Mouse (Mus musculus): ENCODE measurements at regions not wholly inside any gene's neighbourhood (a gene's known extent, or its start where the extent isn't known, plus 50 kb on each side); places are given as distances from the start of the nearest gene placed in this dataset.

DNA sequence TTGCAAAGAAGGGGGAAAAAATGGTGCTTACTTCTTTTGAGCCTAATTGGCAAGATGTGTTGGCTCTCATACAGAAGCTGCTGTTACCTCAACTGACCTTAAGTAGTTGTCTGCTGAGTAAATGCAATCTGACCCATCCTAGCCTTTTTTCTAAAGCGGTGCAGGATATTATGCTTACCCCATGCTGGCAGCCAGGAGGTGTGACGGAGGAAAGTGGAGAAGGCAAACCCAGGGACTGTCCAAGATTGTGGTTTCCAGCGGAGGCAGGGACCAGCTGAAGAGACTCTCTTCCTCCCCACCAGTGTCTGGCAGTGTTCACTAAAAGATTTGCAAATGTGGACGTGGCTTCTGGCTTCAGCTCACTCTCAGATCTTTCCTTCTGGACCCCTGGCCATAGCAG, 152.7 kb upstream of the Pld5 start:
- in situ Hi-C loops (cut with MboI; ENCODE audit: low pct_ligation_motif_present, low pct_unique_long_range_greater_than_20kb, low sequenced_read_pairs) (no loop called here), dilution Hi-C loops (cut with MboI; ENCODE audit: extremely low pct_ligation_motif_present, extremely low pct_unique_long_range_greater_than_20kb, low sequenced_read_pairs) (no loop called here)
- TF ChIP-seq TCF12 (IDR thresholded peaks at IDR 0.05; ENCODE audit: low read depth, low read length) (no peak), POLR2A (IDR thresholded peaks at IDR 0.05; ENCODE audit: low read depth, low read length) (no peak), ZMIZ1 (IDR thresholded peaks at IDR 0.05; ENCODE audit: low read depth, low read length) (no peak)
- no peak overlapping the region for H3K4me3 ChIP-seq (replicated peaks in 1 of 3; ENCODE audit: low read depth in 2 of 3, low read length in 2 of 3, poor library complexity in 1 of 3)
- no peak overlapping the region for H3K27ac ChIP-seq (ENCODE audit: insufficient read depth, low read depth)
- no peaks in the 10 kb centered on the region for H3K27me3 ChIP-seq (replicated peaks)
- H3K4me1 ChIP-seq (ENCODE audit: control insufficient read depth in 1 of 2, insufficient read depth in 2 of 2), result peaks cover 0 to 4% of the 10 kb centered on the region in 2 experiments; a peak in 1 of 4 replicates
- no peaks in the 10 kb centered on the region for H3K9me3 ChIP-seq (replicated peaks; ENCODE audit: low read length)
- H3K36me3 ChIP-seq (replicated peaks in 1 of 2; ENCODE audit: control insufficient read depth in 1 of 2, insufficient read depth in 1 of 2, low read length in 1 of 2), result no peaks in the 10 kb centered on the region
- H3K79me2 ChIP-seq (replicated peaks; ENCODE audit: control insufficient read depth, extremely low read depth, insufficient read depth, poor library complexity, severe bottlenecking), result no peaks in the 10 kb centered on the region
- H3K4me2 ChIP-seq (ENCODE audit: insufficient read depth, low read depth, poor library complexity, severe bottlenecking), result no peak overlapping the region
- H3K9ac ChIP-seq (ENCODE audit: insufficient read depth, low read depth), result no peak overlapping the region
- no peak for DNase-seq (ENCODE audit: extremely low read depth)

DNA sequence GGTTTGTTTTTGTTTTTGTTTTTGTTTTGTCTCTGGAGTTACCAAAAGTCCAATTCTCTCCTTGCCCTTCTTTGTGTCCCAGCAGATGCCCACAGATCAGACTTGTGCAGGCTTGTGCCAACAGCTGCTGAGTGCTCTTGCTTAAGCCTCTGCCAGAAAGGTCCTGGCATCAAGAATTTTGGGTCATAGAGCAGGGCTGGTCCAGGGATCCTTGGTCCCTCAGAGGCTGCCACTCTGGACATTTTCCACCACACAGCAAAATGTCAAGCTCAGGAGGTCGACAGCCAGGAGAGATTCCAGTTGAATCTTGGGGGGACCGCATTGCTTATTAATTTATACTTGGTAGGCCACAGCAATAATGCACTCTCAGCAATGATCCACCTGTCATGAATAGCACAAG, 151.9 kb upstream of the Pld5 start:
- Histone ChIP-seq H3K4me2 (ENCODE audit: insufficient read depth, low read depth, poor library complexity, severe bottlenecking) (no peak overlapping the region), H3K4me1 (ENCODE audit: control insufficient read depth in 1 of 2, insufficient read depth in 2 of 2) (peaks cover 0 to 4% of the 10 kb centered on the region in 2 experiments; a peak in 1 of 4 replicates), H3K9ac (ENCODE audit: insufficient read depth, low read depth) (no peak overlapping the region), H3K27ac (ENCODE audit: insufficient read depth, low read depth) (no peak overlapping the region), H3K79me2 (replicated peaks; ENCODE audit: control insufficient read depth, extremely low read depth, insufficient read depth, poor library complexity, severe bottlenecking) (no peaks in the 10 kb centered on the region), H3K27me3 (replicated peaks) (no peaks in the 10 kb centered on the region), H3K4me3 (replicated peaks in 1 of 3; ENCODE audit: low read depth in 2 of 3, low read length in 2 of 3, poor library complexity in 1 of 3) (no peak overlapping the region), H3K36me3 (replicated peaks in 1 of 2; ENCODE audit: control insufficient read depth in 1 of 2, insufficient read depth in 1 of 2, low read length in 1 of 2) (no peaks in the 10 kb centered on the region), H3K9me3 (replicated peaks; ENCODE audit: low read length) (no peaks in the 10 kb centered on the region)
- in situ Hi-C loops (cut with MboI; ENCODE audit: low pct_ligation_motif_present, low pct_unique_long_range_greater_than_20kb, low sequenced_read_pairs), result no loop called here
- TF ChIP-seq ZKSCAN1 (IDR thresholded peaks at IDR 0.05; ENCODE audit: borderline replicate concordance, low read depth, low read length) (no peak), CTCF (conservative IDR thresholded peaks at IDR 0.05 in 1 of 2, IDR thresholded peaks at IDR 0.05 in 1 of 2; ENCODE audit: low read depth in 2 of 2, low read length in 2 of 2) (no peak), BHLHE40 (IDR thresholded peaks at IDR 0.05; ENCODE audit: low read depth, low read length) (no peak), ZMIZ1 (IDR thresholded peaks at IDR 0.05; ENCODE audit: low read depth, low read length) (no peak), TCF12 (IDR thresholded peaks at IDR 0.05; ENCODE audit: low read depth, low read length) (no peak), GABPA (IDR thresholded peaks at IDR 0.05; ENCODE audit: insufficient replicate concordance, low read depth, low read length) (no peak), MEF2A (IDR thresholded peaks at IDR 0.05; ENCODE audit: borderline replicate concordance, low read depth, low read length) (no peak), CHD2 (IDR thresholded peaks at IDR 0.05; ENCODE audit: low read length) (no peak)
- no peak for DNase-seq (ENCODE audit: extremely low read depth)
- dilution Hi-C loops (cut with MboI; ENCODE audit: extremely low pct_ligation_motif_present, extremely low pct_unique_long_range_greater_than_20kb, low sequenced_read_pairs), result no loop called here

DNA sequence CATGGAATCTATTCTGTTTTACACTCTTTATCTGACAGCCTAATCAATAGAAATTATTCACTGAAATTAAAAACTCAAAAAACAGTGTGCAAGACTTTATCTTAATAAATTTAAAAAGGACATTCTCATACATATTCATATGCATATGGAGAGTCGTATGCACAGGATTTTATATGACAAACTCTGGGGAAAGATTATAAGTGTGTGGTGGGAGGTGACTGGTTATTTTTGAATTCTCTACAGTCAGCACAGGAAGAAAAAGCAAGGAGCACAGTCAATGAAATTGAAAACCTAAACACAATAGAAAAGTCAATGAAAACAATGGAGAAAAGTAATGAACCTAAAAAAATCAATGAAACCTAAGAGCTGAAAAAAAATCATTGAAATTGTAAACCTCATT, 142.1 kb upstream of the Pld5 start:
- TF ChIP-seq PAX5 (IDR thresholded peaks at IDR 0.05; ENCODE audit: low read length) (no peak), NRF1 (IDR thresholded peaks at IDR 0.05; ENCODE audit: low read depth, low read length) (no peak)
- Histone ChIP-seq H3K27me3 (replicated peaks) (no peaks in the 10 kb centered on the region), H3K9me3 (replicated peaks; ENCODE audit: low read length) (no peaks in the 10 kb centered on the region), H3K79me2 (replicated peaks; ENCODE audit: control insufficient read depth, extremely low read depth, insufficient read depth, poor library complexity, severe bottlenecking) (no peaks in the 10 kb centered on the region), H3K27ac (ENCODE audit: insufficient read depth, low read depth) (no peak overlapping the region), H3K4me2 (ENCODE audit: insufficient read depth, low read depth, poor library complexity, severe bottlenecking) (no peak overlapping the region), H3K36me3 (replicated peaks in 1 of 2; ENCODE audit: control insufficient read depth in 1 of 2, insufficient read depth in 1 of 2, low read length in 1 of 2) (no peaks in the 10 kb centered on the region), H3K4me3 (replicated peaks in 1 of 3; ENCODE audit: low read depth in 2 of 3, low read length in 2 of 3, poor library complexity in 1 of 3) (no peak overlapping the region), H3K4me1 (ENCODE audit: control insufficient read depth in 1 of 2, insufficient read depth in 2 of 2) (no peaks in the 10 kb centered on the region), H3K9ac (ENCODE audit: insufficient read depth, low read depth) (no peak overlapping the region)
- dilution Hi-C loops (cut with MboI; ENCODE audit: extremely low pct_ligation_motif_present, extremely low pct_unique_long_range_greater_than_20kb, low sequenced_read_pairs), result no loop called here
- DNase-seq (ENCODE audit: extremely low read depth), result no peak
- in situ Hi-C loops (cut with MboI; ENCODE audit: low pct_ligation_motif_present, low pct_unique_long_range_greater_than_20kb, low sequenced_read_pairs), result no loop called here

Data from CH12.LX (cell line).